Mouse (Mus musculus) frontal cortex, adult (tissue): ENCODE measurements around the gene Jazf1.

Source experiments
- ATAC-seq: cut with Nextera tagmentation; 2 replicates; pipeline ENCODE4 v1.9.2; 2017; ENCODE audit warnings: mild to moderate bottlenecking, moderate library complexity, mixed read lengths; ENCODE audit not compliant: low TSS enrichment

Jazf1 gene

GRCm38 (mm10) chr6:53067989-53068874, at the start of gene Jazf1:
Gene Jazf1 (minus strand): TSS chr6:53068631.
- ATAC-seq = peak; percentile 81

GRCm38 (mm10) chr6:53117855-53118254, 49.4 kb upstream of the Jazf1 start:
- no peak for ATAC-seq

- ATAC-seq = no peak
These were observed 18.4 kb upstream of the Jazf1 start for GRCm38 (mm10) chr6:53086879-53087278.

- ATAC-seq = peak; percentile 97
These were observed 12.8 kb upstream of the Jazf1 start for GRCm38 (mm10) chr6:53081241-53081640.

GRCm38 (mm10) chr6:53078671-53079070, 10.2 kb upstream of the Jazf1 start:
- no peak for ATAC-seq

- no peak for ATAC-seq
These were observed 3.3 kb upstream of the Jazf1 start for GRCm38 (mm10) chr6:53071732-53072131.

GRCm38 (mm10) chr6:53069976-53070575, 1.6 kb upstream of the Jazf1 start:
- ATAC-seq = no peak

- no peak for ATAC-seq
These were observed 396 bp upstream of the Jazf1 start for GRCm38 (mm10) chr6:53068875-53069178.

- peak; percentile 45 for ATAC-seq
These were observed 914 bp downstream of the Jazf1 start for GRCm38 (mm10) chr6:53067446-53067988.

- ATAC-seq = no peak
These were observed 1.5 kb downstream of the Jazf1 start for GRCm38 (mm10) chr6:53066978-53067377.

- no peak for ATAC-seq
These were observed 4.4 kb downstream of the Jazf1 start for GRCm38 (mm10) chr6:53064070-53064469.

- no peak for ATAC-seq
These were observed 13.5 kb downstream of the Jazf1 start for GRCm38 (mm10) chr6:53054909-53055308.

GRCm38 (mm10) chr6:53045501-53045900, 22.9 kb downstream of the Jazf1 start:
- no peak for ATAC-seq

GRCm38 (mm10) chr6:53038176-53038575, 30.3 kb downstream of the Jazf1 start:
- ATAC-seq = no peak

GRCm38 (mm10) chr6:53034362-53035011, 33.9 kb downstream of the Jazf1 start:
- ATAC-seq = no peak

GRCm38 (mm10) chr6:53032730-53033484, 35.5 kb downstream of the Jazf1 start:
- ATAC-seq = no peak

- peak; percentile 89 for ATAC-seq
These were observed 46.4 kb downstream of the Jazf1 start for GRCm38 (mm10) chr6:53022069-53022468.

- 0 out of 2 replicates have a peak, but pooled peaks have one; percentile 14 for ATAC-seq
These were observed 47.4 kb downstream of the Jazf1 start for GRCm38 (mm10) chr6:53021081-53021480.

- no peak for ATAC-seq
These were observed 50.9 kb downstream of the Jazf1 start for GRCm38 (mm10) chr6:53017357-53018205.
